Mouse (Mus musculus) olfactory bulb, adult 2 months (tissue): ENCODE results near the gene Sirpa.

ENCODE experiments used
- CTCF ChIP-seq: fragments of 200-500 bp; IDR thresholded peaks from 2 replicates; pipeline ENCODE4 v1.5.1; 2012; ENCODE audit warnings: low read depth, mild to moderate bottlenecking, low read length, moderate library complexity; ENCODE audit not compliant: insufficient read depth
- POLR2A ChIP-seq: fragments of 200-500 bp; IDR thresholded peaks from 2 replicates; pipeline ENCODE4 v1.6.1; 2012; ENCODE audit warnings: mild to moderate bottlenecking, low read depth, low read length, moderate library complexity; ENCODE audit not compliant: insufficient read depth

GRCm38 (mm10) chr2:129594569-129594968 lies 1.9 kb downstream of the Sirpa start:
- TF ChIP-seq POLR2A (no peak), CTCF (no peak)
